Mouse (Mus musculus) cerebellum, adult 8-10 months (tissue): ENCODE data around the gene Gtdc1.

ENCODE experiments used
- DNase-seq: peaks from one replicate; pipeline ENCODE4 v3.0.0; 2022

Gene Gtdc1

GRCm38 (mm10) chr2:44571156-44571555 lies 356.3 kb downstream of the Gtdc1 start:
- no peak for DNase-seq

GRCm38 (mm10) chr2:44569140-44569952 lies 358.1 kb downstream of the Gtdc1 start:
- DNase-seq = no peak

- DNase-seq = peak; percentile 23
Measured at GRCm38 (mm10) chr2:44564776-44565692, 362.4 kb downstream of the Gtdc1 start.

- DNase-seq = no peak
Measured at GRCm38 (mm10) chr2:44561789-44562188, 365.7 kb downstream of the Gtdc1 start.

GRCm38 (mm10) chr2:44559242-44559944 lies 368.1 kb downstream of the Gtdc1 start:
- no peak for DNase-seq

GRCm38 (mm10) chr2:44557669-44558281 lies 369.7 kb downstream of the Gtdc1 start:
- no peak for DNase-seq

- no peak for DNase-seq
Measured at GRCm38 (mm10) chr2:44556861-44557592, 370.4 kb downstream of the Gtdc1 start.

- DNase-seq = no peak
Measured at GRCm38 (mm10) chr2:44554716-44555115, 372.7 kb downstream of the Gtdc1 start.

- DNase-seq = no peak
Measured at GRCm38 (mm10) chr2:44549311-44549710, 378.1 kb downstream of the Gtdc1 start.

GRCm38 (mm10) chr2:44542775-44543174 lies 384.7 kb downstream of the Gtdc1 start:
- DNase-seq = no peak

- DNase-seq = no peak
Measured at GRCm38 (mm10) chr2:44541726-44542125, 385.7 kb downstream of the Gtdc1 start.

- no peak for DNase-seq
Measured at GRCm38 (mm10) chr2:44540881-44541280, 386.6 kb downstream of the Gtdc1 start.

- no peak for DNase-seq
Measured at GRCm38 (mm10) chr2:44539121-44539634, 388.3 kb downstream of the Gtdc1 start.

GRCm38 (mm10) chr2:44538135-44538534 lies 389.3 kb downstream of the Gtdc1 start:
- no peak for DNase-seq

- peak; percentile 4 for DNase-seq
Measured at GRCm38 (mm10) chr2:44535760-44536159, 391.7 kb downstream of the Gtdc1 start.

GRCm38 (mm10) chr2:44535136-44535675 lies 392.3 kb downstream of the Gtdc1 start:
- DNase-seq = no peak

- DNase-seq = peak; percentile 8
Measured at GRCm38 (mm10) chr2:44526110-44527032, 401.1 kb downstream of the Gtdc1 start.

GRCm38 (mm10) chr2:44525187-44525919 lies 402.1 kb downstream of the Gtdc1 start:
- DNase-seq = no peak

GRCm38 (mm10) chr2:44519236-44519635 lies 408.2 kb downstream of the Gtdc1 start:
- no peak for DNase-seq
